Mouse (Mus musculus): ENCODE measurements around the gene A230050P20Rik.

Gene A230050P20Rik

DNA sequence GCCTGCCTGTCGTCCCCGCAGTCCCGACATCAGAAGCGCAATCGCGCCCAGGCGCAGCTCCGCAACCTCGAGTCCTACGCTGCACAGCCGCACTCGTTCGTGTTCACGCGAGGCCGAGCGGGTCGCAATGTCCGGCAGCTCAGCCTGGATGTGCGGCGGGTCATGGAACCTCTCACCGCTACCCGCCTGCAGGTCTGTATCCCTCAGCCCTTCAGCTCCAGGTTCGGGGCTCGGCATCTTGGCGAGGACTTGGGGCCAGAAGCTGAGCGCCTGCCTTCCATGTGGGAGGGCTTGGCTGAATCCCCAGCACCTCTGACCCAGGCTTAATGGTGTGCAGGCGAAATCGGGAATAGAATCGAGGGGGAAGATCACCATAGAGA is 19.9 kb downstream of the A230050P20Rik start:
- no peaks in the 10 kb centered on the region for H3K27me3 ChIP-seq (ENCODE audit: insufficient read depth, low read length)
- H3K4me3 ChIP-seq (replicated peaks; ENCODE audit: low read length), result peak overlapping the region; percentile 100
- H3K4me1 ChIP-seq (replicated peaks; ENCODE audit: low read depth, low read length), result peaks cover 40% of the 10 kb centered on the region
- peaks cover 49% of the 10 kb centered on the region for H3K36me3 ChIP-seq (ENCODE audit: insufficient read depth, low read length)
- peaks cover 35% of the 10 kb centered on the region for H3K9me3 ChIP-seq (ENCODE audit: low read length)
- TF ChIP-seq CTCF (conservative IDR thresholded peaks at IDR 0.05; ENCODE audit: low read length), result no peak
- no peak for TF ChIP-seq POU5F1 (IDR thresholded peaks at IDR 0.05; ENCODE audit: borderline replicate concordance, low read length)
- TF ChIP-seq NANOG (IDR thresholded peaks at IDR 0.05; ENCODE audit: borderline replicate concordance, low read length), result no peak

DNA sequence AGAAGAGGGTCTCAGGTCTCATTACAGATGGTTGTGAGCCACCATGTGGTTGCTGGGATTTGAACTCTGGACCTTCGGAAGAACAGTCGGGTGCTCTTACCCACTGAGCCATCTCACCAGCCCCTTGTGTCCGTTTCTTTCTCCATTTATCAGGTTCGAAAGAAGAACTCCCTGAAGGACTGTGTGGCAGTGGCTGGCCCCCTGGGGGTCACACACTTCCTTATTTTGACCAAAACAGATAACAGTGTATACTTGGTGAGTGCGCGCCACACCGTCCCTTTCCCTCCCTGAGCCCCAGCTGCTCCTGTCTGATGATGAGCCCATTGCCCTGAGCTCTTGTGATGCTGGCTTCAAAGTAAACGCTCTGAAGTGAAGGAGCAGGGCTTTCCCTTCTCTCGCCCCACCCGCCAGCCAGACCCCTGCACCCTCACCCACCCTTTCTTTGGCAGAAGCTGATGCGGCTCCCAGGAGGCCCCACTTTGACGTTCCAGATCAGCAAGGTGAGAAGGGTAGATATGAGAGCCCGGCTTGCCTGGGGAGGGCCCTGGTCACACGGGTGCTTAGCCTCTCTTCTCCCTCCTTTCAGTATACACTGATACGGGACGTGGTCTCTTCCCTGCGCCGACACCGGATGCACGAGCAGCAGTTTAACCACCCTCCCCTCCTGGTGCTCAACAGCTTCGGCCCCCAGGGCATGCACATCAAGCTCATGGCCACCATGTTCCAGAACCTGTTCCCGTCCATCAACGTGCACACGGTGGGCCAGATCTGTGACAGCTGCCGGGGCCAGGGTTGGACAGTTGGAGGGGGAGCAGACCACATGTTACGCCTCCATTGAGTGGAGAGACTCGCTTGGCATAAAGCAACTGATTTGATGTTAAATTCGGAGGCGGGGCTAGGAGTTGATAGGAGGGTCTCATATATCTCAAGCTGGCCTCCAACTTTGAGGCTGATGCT is 21.0 kb downstream of the A230050P20Rik start:
- Histone ChIP-seq H3K27me3 (ENCODE audit: insufficient read depth, low read length) (no peaks in the 10 kb centered on the region), H3K4me3 (replicated peaks; ENCODE audit: low read length) (peak overlapping the region; percentile 100), H3K4me1 (replicated peaks; ENCODE audit: low read depth, low read length) (peaks cover 51% of the 10 kb centered on the region), H3K9me3 (ENCODE audit: low read length) (peaks cover 24% of the 10 kb centered on the region), H3K36me3 (ENCODE audit: insufficient read depth, low read length) (peaks cover 60% of the 10 kb centered on the region)
- TF ChIP-seq NANOG (IDR thresholded peaks at IDR 0.05; ENCODE audit: borderline replicate concordance, low read length) (no peak), POU5F1 (IDR thresholded peaks at IDR 0.05; ENCODE audit: borderline replicate concordance, low read length) (no peak), CTCF (conservative IDR thresholded peaks at IDR 0.05; ENCODE audit: low read length) (no peak)

DNA sequence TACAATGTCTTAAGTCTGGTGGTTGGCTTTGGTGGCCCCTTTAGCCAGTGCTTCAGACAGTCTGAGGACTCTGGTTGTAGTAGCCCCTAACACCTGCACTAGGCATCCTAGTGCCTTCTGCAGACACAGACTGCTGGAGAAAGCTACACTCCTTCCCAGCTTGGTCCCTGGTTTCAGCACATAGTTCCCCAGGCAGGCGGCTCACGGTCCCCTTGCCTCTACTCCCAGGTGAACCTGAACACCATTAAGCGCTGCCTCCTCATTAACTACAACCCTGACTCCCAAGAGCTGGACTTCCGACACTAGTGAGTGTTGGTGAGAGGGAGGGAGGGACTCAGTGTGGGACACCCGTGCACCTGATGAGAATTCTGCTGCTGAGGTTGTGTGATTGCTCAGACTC is 22.0 kb downstream of the A230050P20Rik start:
- Histone ChIP-seq H3K27me3 (ENCODE audit: insufficient read depth, low read length) (no peaks in the 10 kb centered on the region), H3K4me1 (replicated peaks; ENCODE audit: low read depth, low read length) (peaks cover 60% of the 10 kb centered on the region), H3K4me3 (replicated peaks; ENCODE audit: low read length) (peak overlapping the region; percentile 100), H3K9me3 (ENCODE audit: low read length) (peaks cover 16% of the 10 kb centered on the region), H3K36me3 (ENCODE audit: insufficient read depth, low read length) (peaks cover 69% of the 10 kb centered on the region)
- TF ChIP-seq CTCF (conservative IDR thresholded peaks at IDR 0.05; ENCODE audit: low read length), result no peak
- no peak for TF ChIP-seq POU5F1 (IDR thresholded peaks at IDR 0.05; ENCODE audit: borderline replicate concordance, low read length)
- no peak for TF ChIP-seq NANOG (IDR thresholded peaks at IDR 0.05; ENCODE audit: borderline replicate concordance, low read length)

DNA sequence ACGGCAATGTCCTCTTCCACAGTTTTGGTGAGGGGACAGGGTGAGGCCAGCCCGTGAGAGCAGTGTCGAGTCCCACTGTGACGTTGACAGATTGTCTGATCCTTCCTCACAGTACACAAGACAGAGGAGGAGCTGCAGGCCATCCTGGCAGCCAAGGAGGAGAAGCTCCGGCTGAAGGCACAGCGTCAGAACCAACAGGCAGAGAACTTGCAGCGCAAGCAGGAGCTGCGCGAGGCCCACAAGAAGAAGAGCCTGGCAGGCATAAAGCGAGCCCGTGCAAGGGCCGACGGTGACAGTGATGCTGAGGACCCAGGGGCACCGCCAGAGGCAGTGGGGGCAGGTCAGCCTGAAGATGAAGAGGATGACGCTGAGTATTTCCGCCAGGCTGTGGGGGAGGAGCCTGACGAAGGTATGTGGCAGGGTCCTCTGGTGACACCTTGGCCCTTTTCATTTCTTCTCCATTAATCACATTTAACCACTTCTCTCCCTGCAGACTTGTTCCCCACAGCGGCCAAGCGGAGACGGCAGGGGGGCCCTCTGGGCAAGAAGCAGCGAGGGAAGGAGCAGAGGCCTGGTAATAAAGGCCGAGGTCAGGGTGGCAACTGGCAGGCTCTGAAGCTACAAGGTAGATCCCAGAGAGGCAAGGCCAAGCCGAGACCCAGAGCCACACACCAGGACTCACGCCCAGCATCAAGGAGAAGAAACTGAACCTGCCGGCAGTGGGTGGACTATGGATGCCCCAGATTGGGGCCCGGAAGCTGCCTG is 23.1 kb downstream of the A230050P20Rik start:
- Histone ChIP-seq H3K27me3 (ENCODE audit: insufficient read depth, low read length) (no peaks in the 10 kb centered on the region), H3K9me3 (ENCODE audit: low read length) (peaks cover 8% of the 10 kb centered on the region), H3K36me3 (ENCODE audit: insufficient read depth, low read length) (peaks cover 80% of the 10 kb centered on the region), H3K4me3 (replicated peaks; ENCODE audit: low read length) (peak overlapping the region; percentile 100), H3K4me1 (replicated peaks; ENCODE audit: low read depth, low read length) (peaks cover 70% of the 10 kb centered on the region)
- TF ChIP-seq NANOG (IDR thresholded peaks at IDR 0.05; ENCODE audit: borderline replicate concordance, low read length) (no peak), CTCF (conservative IDR thresholded peaks at IDR 0.05; ENCODE audit: low read length) (no peak), POU5F1 (IDR thresholded peaks at IDR 0.05; ENCODE audit: borderline replicate concordance, low read length) (no peak)

DNA sequence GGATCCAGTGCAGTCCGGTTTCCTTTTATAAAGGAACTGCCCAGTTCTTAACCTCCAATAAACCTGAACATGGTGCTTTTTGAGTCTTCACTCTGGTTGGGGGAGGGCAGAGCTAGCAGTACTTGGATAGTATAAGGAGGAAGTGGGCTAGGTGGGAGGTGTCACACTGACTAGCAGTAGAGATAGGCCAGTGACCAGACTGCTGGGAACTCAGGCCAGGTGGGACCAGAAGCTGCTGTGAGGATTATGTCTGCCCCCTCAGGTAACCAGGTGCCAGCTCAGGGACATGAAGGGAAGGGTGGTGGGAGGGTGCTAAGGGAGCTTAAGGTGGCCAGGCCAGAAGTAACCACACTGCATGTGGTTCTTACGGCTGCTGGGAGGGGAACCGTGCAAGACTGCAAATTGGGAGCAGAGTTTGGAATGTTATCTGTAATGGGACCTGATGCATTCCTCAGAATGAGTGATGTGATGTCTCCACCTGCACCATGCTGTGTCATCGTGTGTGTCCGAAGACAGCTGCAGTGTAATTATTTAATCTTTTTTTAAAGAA is 23.7 kb downstream of the A230050P20Rik start:
- H3K27me3 ChIP-seq (ENCODE audit: insufficient read depth, low read length), result no peaks in the 10 kb centered on the region
- H3K4me1 ChIP-seq (replicated peaks; ENCODE audit: low read depth, low read length), result peaks cover 77% of the 10 kb centered on the region
- peaks cover under 1% of the 10 kb centered on the region for H3K9me3 ChIP-seq (ENCODE audit: low read length)
- peaks cover 87% of the 10 kb centered on the region for H3K36me3 ChIP-seq (ENCODE audit: insufficient read depth, low read length)
- H3K4me3 ChIP-seq (replicated peaks; ENCODE audit: low read length), result peak overlapping the region; percentile 100; the same call in 1 of the 2 replicates
- TF ChIP-seq CTCF (conservative IDR thresholded peaks at IDR 0.05; ENCODE audit: low read length) (no peak), NANOG (IDR thresholded peaks at IDR 0.05; ENCODE audit: borderline replicate concordance, low read length) (no peak), POU5F1 (IDR thresholded peaks at IDR 0.05; ENCODE audit: borderline replicate concordance, low read length) (no peak)

DNA sequence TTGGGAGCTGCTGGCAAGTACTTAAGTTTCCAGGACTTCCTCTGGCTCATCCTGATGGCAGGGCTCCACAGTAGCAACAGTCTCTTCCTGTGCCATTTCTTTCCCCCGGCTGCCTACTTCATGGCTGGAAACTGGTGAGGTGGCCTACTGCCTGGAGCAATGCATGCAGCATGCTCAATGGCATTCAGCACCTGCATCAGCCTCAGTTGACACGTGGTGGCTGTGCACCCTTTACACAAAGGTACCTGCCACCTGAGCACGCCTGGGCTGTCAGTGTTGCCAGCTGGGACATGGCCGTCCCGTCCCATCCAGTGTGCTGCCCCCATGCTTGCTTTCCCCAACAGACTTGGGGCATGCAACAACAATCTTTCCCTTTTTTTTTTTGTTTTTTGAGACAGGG is 24.6 kb downstream of the A230050P20Rik start:
- Histone ChIP-seq H3K4me3 (replicated peaks; ENCODE audit: low read length) (no peak overlapping the region), H3K36me3 (ENCODE audit: insufficient read depth, low read length) (peaks cover 94% of the 10 kb centered on the region), H3K9me3 (ENCODE audit: low read length) (no peaks in the 10 kb centered on the region), H3K4me1 (replicated peaks; ENCODE audit: low read depth, low read length) (peaks cover 85% of the 10 kb centered on the region), H3K27me3 (ENCODE audit: insufficient read depth, low read length) (no peaks in the 10 kb centered on the region)
- TF ChIP-seq POU5F1 (IDR thresholded peaks at IDR 0.05; ENCODE audit: borderline replicate concordance, low read length) (no peak), CTCF (conservative IDR thresholded peaks at IDR 0.05; ENCODE audit: low read length) (no peak), NANOG (IDR thresholded peaks at IDR 0.05; ENCODE audit: borderline replicate concordance, low read length) (no peak)

DNA sequence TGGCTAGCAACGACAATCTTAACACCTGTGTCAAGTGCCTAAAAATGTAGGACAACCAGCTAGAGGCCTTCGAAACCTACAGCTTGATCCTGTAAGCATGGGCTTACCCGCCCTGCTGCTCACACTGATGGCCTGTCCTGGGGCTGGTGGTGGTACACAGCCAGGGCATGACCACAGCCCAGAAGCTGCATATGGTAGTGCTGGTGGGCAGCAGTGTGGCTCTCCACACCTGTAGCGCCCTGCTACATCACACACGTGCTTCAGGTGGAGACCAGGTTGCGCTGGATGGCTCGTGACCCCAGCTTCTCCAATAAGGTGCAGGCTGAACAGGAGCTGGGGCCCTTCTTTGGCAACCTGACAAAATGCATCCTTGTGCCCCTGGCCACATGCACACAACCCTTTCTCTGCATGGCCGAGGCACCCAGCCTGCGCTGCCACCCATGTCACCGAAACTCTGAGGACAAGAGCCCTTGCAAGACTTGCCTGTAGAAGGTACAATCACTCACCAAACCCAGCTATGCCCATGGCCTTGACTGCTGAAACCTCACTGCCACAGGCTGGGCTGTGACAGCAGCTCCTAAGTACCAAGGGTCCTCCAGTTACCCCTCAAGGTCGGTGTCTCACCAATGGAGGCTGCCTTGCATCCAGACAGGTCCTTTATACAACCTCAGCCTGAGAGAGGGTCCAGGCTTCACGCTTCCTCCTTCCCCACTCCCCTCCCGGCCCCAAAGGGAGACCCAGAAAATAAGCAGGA is 25.3 kb downstream of the A230050P20Rik start:
- TF ChIP-seq CTCF (conservative IDR thresholded peaks at IDR 0.05; ENCODE audit: low read length) (no peak), NANOG (IDR thresholded peaks at IDR 0.05; ENCODE audit: borderline replicate concordance, low read length) (no peak), POU5F1 (IDR thresholded peaks at IDR 0.05; ENCODE audit: borderline replicate concordance, low read length) (no peak)
- Histone ChIP-seq H3K27me3 (ENCODE audit: insufficient read depth, low read length) (no peaks in the 10 kb centered on the region), H3K4me1 (replicated peaks; ENCODE audit: low read depth, low read length) (peaks cover 87% of the 10 kb centered on the region), H3K36me3 (ENCODE audit: insufficient read depth, low read length) (peaks cover 92% of the 10 kb centered on the region), H3K9me3 (ENCODE audit: low read length) (no peaks in the 10 kb centered on the region), H3K4me3 (replicated peaks; ENCODE audit: low read length) (no peak overlapping the region; the same call in 1 of the 2 replicates)
